Mouse (Mus musculus) mature B cell (primary cell): ENCODE results near the gene Hspb3.

ENCODE experiments used
- in situ Hi-C: fragments of 300-500 bp; cut with MboI; formaldehyde crosslinking; loops from 2 replicates; pipeline ENCODE4 v1.14.3; 2019

Hspb3 gene

DNA sequence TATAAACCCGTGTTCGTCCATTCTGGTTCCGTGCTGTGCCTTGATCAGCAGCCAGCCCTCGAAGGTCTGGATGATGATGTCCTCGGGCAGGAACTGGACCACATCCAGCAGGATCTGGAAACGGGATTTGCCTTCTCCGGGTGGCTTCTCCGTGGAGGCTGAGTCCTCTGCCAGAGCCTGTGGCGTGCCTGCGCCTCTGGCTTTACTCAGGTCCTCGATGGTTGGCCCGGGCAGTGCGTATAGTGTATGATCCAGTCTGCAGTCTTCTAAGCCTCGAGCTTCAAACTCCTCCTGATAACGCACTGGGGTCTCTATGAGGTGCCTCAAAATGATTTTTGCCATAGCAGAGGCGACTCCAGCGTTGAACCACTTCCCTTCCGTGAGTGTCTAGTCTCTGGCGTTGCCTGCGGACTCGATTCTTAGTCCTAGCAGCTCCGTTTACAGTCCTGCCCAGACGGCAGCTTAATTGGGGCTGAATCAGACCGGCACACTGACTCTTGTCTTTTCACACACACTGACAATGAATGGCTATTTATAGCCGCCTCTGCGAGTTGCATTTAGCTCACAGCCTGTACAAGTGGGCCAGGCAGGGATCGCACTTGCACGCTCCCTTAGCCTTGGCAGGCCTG, at the start of gene Hspb3:
Gene Hspb3 (minus strand): TSS at position 526 of the 629 bp plus-strand sequence.
- in situ Hi-C loops = no loop called here

DNA sequence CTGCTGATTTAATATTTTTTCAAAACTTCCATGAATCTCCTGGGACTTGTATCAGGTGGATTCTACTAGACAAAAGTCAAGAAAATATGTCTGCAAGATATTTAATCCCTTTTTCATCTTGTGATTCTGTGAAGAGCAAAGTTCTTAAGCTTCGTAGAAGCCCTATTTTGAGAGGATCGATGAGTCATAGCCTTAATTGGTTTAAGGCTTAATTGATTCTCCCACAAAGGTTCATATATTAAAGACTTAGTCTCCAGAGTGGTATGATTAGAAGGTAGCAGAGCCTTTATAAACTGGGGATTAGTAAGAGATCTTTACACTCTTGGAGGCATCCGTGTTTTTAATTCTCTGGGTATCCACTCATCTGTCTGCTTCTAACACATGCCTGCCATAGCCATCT, 49.7 kb upstream of the Hspb3 start:
- in situ Hi-C loops = no loop called here

DNA sequence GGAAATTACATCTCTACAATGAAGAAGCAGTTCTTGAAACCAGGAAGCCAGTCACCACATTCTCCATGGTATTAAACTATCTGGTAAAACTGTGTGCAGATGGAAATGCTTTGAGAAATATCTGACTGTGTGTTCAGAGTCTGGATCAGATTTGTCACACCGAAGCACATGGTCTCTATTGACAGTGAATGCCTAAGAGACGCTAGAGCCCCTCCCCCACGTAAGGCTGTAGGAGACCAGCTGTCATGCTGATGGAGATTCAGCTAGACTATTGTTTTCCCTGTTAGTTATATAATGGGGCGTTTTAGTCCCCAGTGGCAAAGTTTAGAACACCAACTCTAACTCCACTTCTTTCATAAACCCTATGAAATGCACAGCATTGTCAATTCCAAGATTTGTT, 42.7 kb upstream of the Hspb3 start:
- in situ Hi-C loops = no loop called here

DNA sequence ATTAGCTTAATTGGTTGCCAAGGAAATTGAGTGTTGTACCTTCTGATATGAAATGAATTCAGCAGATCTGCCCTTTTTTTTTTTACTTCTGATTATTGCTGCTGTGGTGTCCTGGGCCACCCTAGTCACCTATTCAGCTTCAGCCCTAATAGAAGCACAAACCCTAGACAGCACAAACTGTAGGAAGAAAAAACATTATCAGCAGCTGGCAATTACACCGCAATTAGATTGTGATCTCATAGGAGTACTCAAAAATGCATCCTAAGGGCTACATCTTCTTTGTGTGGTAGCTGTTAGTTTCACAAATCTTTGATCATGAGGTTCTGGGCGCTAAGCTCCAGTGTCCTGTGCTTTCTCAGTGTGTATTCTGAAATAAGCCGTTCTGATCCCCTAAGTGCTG, 37.7 kb upstream of the Hspb3 start:
- in situ Hi-C loops = no loop called here

DNA sequence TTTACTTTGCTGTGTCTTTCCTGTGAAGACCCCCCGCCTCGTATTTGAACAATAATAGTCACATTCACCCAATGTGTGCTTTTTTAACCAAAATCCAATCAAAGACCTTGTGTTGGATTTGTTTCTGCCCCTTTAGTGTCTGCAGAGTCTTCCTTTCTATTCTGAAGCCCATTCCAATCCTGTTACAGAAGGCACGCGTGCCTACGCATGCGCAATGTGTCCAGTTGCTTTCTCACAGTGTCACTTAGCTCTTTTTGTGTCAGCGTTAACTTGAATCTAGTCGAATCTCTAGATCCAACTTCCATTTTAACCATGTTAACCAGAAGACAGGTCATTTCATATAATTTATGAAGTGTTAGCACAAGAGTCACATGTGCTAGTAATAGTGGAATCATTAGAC, 36.5 kb upstream of the Hspb3 start:
- in situ Hi-C loops = no loop called here

DNA sequence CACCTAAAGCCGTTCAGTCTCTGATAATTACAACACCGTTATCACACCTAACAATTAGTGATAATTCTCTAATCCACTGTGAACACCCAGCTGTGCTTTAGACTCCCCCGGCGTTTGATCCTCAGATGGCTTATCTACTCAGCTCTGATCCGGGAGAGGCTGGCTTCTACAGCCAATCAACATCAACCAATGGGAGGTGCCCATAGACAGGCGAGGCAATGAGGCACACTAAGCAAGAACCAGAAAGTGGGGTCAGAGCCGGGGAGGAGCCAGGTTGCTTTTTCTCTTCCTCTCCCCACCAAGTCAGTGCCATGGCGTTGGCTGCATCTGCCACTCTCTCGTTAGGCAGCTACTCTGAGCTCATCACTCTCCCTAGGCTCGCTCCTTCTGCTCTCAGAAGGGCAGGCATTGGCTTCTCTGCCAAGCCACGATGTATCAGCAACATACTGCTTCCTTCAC, 36.0 kb upstream of the Hspb3 start:
- in situ Hi-C loops = no loop called here

DNA sequence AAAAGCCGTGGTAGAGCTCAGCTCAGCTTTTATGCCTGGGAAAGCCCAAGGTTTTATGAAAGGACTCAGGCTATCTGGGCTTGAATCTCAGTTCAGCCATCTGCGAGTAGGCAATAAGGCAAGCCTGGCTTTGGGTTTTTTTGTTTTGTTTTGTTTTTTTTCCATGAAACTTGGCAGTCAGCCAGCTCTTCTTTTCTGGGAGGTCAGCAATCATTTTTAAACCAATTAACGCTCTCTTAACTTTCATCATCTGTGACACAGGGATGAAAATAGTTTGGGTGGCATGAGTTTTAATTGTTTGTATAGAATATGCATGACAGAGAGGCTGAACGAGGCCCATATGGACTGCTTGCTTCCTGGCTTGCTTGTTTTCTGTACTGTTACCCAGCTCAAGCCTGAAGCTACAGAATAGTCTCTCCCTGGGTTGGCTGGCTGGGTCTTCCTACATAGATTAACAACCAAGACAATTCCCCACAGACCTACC, 33.4 kb upstream of the Hspb3 start:
- in situ Hi-C loops = no loop called here

DNA sequence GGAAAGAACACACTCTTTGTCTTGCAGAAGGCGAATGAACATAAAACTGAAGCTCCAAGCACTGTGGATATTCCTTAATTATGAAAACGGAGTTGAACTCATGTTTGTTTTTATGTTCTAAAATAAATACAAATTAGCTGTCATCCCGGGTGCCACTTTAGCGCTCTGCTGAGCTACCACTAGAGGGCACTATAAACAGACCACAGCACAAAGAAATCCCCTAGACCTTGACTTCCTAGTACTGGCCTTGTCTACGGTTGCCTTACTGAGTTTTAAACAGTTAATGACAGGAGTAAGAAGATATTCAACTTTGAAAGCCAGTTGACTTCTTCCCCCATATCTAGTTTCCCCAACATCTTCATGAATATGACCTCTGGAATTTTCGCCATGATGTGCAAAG, 29.9 kb upstream of the Hspb3 start:
- in situ Hi-C loops = no loop called here

DNA sequence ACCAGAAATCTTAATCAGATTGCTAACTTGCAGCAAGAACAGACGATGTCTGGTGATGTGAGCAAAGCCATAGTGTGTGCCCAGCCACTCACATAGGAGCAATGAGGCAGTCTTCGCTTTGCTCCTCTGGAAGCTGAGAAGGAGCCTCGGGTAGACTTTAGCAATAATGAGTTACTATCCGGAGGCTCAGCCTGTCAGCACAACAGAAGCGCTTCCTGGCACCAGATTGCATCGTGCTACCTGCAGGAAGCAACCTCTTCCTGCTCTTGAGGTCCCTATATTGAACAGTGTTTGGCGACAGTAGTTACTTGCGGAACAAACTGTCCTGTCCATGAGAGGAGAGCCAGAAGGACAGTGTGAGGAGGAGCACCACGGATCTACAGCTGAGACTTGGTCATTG, 28.2 kb upstream of the Hspb3 start:
- in situ Hi-C loops = no loop called here

DNA sequence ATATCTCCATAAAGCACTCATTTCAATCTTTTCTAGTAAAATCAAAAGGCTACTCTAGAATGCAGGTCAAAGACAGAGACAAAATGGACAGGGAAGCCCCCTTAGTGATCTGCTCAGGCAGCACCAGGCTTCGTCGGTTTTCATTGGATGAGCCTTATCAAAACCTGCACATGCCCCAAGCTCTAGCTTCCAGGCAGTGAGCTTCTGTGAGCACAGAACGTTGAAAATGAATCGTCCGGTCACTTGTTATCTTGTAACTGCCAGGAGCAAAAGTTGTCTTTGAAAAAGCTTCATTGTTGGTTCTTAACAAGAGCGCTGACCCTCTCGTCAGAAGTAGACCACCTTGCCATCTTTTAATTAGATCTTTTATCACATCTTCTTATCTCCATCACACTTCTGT, 26.4 kb upstream of the Hspb3 start:
- in situ Hi-C loops = no loop called here

DNA sequence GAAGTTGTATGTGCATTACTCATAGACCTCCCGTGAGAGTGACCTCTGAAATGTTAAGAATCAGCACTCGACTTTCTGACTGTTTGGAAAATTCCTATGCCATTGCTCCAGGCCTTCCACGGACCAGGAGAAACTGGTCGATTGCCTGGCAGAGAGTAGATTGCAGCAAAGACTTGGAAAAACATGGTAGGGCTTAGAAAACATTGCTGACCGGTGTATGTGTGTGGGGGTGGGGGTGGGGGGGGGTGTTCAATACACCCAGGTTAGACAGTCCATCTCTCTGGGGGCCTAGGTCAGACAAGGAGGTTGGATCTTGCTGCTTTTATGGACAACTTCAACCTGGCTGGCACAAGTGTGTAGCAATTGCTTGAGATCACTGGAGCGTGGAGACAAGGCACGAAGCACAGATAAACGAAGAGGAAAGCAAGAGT, 23.2 kb upstream of the Hspb3 start:
- in situ Hi-C loops = no loop called here

DNA sequence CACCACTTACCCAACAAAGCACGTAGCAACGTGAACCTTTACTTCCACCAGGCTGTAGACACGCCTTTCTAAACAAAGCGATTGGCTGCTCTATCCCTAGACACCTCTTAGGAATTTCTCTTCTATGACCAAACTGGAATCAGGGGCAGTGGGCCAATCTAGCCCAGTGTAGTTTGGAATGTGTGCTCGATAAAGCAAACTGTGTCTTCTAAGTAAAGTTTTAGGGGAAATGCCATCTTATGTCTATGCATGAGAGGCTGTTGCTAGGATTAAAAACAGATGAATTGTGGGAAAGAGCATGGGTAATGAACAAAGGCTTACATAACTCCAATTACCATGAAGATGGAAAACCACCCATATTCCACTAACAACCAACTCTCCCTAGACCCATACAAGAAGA, 19.3 kb upstream of the Hspb3 start:
- in situ Hi-C loops = no loop called here

DNA sequence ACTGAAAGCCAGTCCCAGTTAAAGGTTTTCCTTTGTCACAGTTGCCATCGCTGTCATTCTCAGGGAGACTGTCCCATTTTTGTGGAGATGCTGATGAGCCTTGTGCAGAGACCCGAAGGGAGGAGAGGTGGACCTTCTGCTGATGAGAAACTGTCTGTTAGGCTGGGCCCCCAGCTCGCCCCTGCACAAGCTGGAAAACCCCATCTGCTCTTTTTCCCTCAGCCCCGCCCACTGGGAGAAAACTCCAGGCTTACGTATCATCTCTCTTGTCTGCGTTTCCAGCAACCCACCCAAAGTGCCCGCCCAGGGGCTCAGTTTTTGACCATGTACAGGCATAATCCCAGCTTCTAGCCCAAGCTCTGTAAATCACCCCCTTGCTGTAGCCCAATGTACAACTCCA, 17.2 kb upstream of the Hspb3 start:
- in situ Hi-C loops = no loop called here

DNA sequence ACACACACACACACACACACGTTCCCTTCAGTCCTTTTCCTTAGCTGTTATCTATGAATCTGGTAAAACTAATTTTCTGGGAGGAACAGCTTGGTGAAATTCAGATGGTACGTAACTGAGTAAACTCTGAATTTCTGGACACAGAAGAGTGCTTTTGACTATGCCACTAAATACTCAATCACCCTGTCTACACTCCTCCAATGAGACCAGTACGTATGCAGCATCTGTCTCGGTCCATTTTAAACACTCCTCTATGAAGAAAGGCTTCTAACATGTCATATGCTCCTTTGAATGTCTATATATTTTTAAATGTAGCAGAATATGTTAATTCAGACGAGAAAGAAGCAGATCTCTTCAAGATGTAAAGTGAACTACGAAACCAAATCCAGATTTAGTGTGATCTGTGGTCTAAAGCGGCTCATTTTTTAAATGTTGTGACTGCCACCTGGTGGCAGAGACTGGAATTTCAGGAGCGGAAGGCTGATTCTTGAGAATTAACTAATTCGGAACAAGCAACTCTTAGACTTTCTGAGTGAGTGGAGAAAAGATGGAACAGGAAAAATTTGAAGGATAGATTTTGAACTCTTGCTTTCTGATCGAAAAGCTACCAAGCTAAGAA, 6.1 kb upstream of the Hspb3 start:
- in situ Hi-C loops = no loop called here

DNA sequence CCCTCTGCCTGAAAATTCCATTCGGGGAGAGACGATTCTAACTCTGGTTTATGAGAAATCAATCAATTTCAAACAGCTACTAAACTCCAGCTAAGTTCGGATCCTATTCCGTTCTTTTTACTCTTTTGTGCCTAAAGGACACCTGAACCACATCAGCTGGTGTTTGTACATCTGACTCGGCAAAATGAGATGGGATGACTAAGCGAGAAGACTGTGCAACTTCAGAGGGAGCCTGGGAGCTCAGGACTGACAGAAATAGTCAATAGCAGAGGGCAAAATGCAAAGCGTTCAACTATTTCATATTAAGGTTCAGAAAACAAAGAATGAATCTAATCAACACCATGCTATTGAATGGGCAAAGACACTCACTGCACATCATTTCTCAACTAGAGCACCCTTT, 407 bp upstream of the Hspb3 start:
- in situ Hi-C loops = no loop called here

DNA sequence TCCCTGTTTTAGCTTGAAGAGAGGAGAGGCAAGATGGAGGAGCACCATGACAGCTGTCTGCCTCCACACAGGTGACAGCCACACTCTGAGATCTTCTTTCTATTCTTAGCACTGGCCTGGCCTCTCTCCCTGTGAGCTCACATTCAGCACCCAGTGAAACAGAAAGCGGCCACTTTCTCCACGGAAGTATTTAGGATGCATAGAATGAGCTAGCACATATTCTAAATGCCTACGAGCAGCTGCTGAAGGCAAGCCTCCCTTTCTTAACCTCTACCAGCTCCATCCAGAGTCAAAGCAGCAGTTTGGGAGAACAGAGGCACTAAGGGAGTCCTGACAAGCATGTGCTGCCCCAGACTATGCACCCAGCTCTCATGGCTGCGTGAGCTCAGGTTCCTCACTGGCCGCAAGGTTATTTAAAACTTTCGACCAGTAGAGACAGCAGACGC, 1.6 kb downstream of the Hspb3 start:
- in situ Hi-C loops = no loop called here

DNA sequence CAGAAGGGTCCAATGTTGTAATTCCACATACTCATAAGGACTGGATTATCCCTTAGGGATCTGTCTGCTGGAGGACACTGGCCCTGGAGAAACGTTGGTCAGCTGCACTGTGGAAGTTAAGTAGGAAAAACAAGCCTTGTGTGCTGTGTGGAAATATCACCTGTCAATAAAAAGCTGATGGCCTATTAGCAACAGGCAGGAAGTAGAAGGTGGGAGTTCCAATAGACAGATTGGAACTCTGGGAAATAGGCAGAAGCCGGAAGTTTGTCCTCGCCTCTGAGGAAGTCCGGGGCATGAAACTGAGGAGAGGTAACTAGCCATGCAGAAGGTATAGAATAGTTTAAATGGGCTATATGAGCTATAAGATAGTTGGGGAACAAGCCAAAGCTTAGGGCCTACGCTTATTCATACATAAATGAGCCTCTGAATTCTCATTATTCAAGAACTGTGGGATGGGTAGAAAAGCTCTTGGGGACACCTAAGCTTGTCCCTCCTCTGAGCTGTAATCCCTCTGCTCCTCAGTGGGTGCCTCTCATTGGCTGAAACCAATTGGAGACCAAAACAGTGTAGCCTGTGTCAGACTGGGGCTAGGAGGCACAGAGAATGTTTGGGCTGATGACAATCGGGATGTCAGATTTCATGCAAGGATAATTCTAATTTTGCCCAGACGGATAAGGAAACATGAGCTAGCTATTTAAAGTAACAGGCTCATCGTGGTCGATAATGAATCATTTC, 2.7 kb downstream of the Hspb3 start:
- in situ Hi-C loops = no loop called here

DNA sequence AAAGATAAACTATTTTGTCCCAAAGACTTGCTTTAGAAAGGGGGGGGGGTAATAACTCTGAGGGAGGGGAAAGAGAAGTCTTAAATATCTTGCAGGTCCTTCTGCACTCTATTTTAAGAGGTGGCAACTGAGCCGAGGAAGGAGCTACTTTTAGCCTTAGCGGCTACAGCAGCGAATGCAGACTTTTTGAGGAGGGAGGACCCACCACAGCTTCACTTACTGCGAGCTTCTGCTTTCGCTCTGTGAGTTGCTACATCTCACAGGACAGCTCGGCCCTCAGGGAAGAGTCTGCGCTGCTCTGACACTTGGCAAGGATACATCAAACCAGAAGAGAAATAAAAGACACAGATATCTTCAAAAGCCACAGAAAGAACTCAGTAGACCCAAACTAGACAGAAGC, 6.3 kb downstream of the Hspb3 start:
- in situ Hi-C loops = no loop called here

DNA sequence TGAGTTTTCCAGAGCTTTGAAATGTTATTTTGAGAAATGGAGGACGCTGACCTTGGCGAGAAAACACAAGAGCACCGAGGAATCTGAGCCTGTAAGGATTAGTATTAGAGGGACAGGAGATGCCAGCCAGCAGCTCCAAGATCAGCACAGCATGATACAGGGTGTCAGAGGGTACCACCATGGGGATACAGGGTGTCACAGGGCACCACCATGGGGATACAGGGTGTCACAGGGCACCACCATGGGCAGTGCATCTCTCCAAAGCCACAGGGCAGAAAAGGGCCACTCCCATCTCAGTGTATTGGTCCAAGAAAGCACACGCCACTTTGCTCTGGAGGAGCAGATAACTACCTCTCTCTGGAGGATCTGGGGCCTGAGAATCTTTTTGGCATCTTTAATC, 6.8 kb downstream of the Hspb3 start:
- in situ Hi-C loops = no loop called here

DNA sequence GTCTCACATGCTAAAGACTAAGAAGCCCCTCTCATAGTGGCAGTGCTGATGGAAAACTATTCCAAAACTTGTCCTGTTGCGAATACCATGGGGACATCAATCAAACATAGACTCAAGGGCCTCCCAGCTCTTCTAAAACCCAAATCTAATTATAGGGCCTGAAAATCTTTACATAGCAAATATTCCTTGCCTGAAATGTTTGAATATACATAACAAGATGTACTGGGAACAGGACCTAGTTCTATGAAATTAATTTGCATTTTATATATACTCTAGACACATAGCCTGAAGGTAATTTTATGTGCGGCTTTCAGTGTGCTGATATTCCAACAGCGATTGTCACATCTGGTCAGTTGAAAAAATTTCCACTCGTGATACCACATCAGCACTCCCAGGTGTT, 8.0 kb downstream of the Hspb3 start:
- in situ Hi-C loops = no loop called here

DNA sequence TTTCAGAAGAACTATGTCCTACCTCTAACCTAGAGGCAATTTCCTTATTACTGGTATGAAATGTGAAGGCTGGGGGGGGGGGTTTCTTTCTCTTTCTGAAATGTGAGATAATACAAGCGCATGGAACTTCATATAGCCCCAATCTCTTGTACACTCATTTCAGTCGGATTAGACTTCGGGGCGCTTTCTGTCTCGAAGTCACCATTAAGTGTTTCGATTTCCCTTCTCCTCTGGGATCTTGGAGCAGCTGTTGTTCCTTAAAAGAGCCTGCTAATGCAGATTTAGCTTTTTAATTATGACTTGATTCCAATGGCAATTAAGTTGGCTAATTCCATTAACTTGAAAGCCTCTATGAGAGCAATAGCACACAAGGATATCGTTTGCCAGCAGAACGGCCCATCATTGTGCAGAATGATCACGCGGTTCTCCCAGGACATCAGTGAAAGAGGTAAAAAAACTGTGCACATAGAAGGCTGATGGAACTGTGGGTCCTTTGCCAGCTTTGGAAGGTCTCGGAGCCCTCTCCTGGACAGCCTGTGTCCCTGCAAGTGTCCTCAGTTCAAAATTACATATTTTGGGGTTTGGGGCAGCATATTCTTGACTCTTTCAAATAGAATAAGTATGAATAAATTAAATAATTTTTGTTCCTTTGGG, 22.4 kb downstream of the Hspb3 start:
- in situ Hi-C loops = no loop called here

DNA sequence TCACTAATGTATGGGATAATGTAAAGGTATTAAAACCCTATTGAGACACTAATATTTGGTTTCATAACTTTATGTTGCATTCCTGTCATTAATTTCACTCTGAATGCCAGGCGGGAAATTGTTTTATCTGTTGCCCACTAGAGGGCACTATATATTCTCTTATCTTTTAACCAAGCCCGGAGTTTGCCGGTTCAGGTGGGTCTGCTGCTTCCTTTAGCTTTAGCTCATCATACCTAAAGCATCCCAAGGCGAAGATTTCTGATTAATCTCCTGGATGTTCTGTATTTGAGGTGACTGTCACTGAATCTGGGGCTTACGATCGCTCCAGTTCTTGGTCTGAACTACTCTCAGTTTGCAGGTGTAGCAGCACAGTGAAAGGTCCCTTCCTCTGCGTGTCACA, 24.6 kb downstream of the Hspb3 start:
- in situ Hi-C loops = no loop called here

DNA sequence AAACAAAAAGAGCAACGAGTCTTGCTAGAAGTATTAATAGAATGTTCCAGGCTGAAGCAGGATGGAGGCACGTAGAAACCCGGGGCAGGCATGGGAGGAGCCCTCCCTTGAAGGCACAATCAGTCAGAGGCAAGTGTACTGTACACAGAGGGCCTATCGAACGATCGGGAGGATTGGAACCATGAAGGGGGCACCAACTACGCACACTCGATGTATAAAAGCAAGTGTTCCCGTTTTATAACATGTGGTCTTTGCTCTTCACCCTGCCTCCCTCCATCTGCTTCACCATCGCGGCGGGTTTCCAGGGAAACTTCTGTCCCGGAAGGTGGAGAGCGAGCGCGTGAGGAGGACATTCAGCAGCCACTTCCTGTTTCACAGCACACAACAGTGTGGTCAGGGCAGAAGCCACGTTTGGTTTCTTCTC, 27.7 kb downstream of the Hspb3 start:
- in situ Hi-C loops = no loop called here
